Mouse (Mus musculus): Measurements from ENCODE around the gene Adamts3.

DNA sequence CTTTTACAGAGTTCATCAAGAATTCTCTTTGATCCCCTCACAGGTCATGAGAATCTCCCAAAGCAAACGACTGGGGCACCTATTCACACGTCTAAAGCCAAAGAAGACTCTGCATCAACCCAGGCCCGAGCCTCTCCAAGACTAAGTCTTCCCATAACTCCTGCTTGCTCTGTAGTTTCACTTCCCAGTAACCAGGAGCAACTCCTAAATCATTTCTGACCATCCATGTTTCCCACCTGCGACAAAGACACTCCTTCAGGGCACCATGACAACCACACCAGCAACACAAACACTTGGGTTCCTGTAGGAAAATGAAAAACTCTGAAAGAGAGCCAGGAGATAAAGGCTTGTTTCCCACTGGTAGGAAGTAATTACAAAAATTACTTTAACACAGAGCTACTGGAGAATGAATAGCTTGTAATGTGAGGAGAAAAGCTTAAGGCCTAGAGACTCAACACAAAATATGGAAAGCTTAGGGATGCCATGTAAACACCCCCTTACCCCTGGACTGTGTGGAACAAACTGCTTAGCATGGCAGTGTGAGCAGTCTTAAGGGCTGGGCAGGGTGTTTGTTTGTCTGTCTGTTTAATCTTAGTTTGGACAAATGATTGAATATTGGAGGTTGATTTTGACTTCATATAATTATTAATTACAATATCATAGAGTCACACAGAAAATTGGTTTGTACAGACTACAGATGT is 112.3 kb downstream of the Adamts3 start:
- no peak for TF ChIP-seq ZNF384 (IDR thresholded peaks at IDR 0.05; ENCODE audit: low read depth, low read length)
- TF ChIP-seq CHD2 (IDR thresholded peaks at IDR 0.05; ENCODE audit: low read depth, low read length): no peak

All from ES-E14 (cell line).